Mouse (Mus musculus): Measurements from ENCODE around the gene Zbtb44. TPM values are rescaled to one million over a fixed set of nuclear protein-coding genes. Genes with fewer than 3 reads are reported as not detected.

The Zbtb44 gene
- polyA plus RNA-seq (2014; fragmentation: Nextera tagmentation; extraction: Ambion mirVana), result 5.0 and 5.3 TPM in 2 replicates

- WGBS, result under 1% methylated on average over 69 of the region's 79 CpGs
- Histone ChIP-seq H3K4me2 (ENCODE audit: low read length) (peak within 1 kb of the TSS; percentile 83), H3K27ac (replicated peaks; ENCODE audit: low read depth, low read length) (peak within 1 kb of the TSS; percentile 96), H3K4me3 (replicated peaks; ENCODE audit: low read depth, low read length) (peak within 1 kb of the TSS; percentile 95), H3K27me3 (ENCODE audit: control insufficient read depth, insufficient read depth, low read length) (no peaks in the 10 kb centered on the region), H3K9ac (replicated peaks; ENCODE audit: low read length) (peak within 1 kb of the TSS; percentile 92), H3K9me3 (ENCODE audit: control insufficient read depth, low read length) (no peaks in the 10 kb centered on the region), H3K4me1 (ENCODE audit: control insufficient read depth, insufficient read depth, low read length) (peaks cover 15% of the 10 kb centered on the region), H3K36me3 (ENCODE audit: control insufficient read depth, insufficient read depth, low read length) (no peaks in the 10 kb centered on the region)
- peak; percentile 49 for DNase-seq
- peak; percentile 90 for ATAC-seq (ENCODE audit: low FRiP score, low TSS enrichment)
These were observed at the start of gene Zbtb44 for GRCm38 (mm10) chr9:31030532-31031413. TSS of gene Zbtb44 (plus strand) at chr9:31030644.

GRCm38 (mm10) chr9:30985782-30986181 is 44.7 kb upstream of the Zbtb44 start:
- DNase-seq, result no peak
- no peak for ATAC-seq (ENCODE audit: low FRiP score, low TSS enrichment)

GRCm38 (mm10) chr9:30993106-30993505 is 37.3 kb upstream of the Zbtb44 start:
- no peak for DNase-seq
- Histone ChIP-seq H3K9ac (replicated peaks; ENCODE audit: low read length) (no peak overlapping the region), H3K9me3 (ENCODE audit: control insufficient read depth, low read length) (no peaks in the 10 kb centered on the region), H3K27me3 (ENCODE audit: control insufficient read depth, insufficient read depth, low read length) (no peaks in the 10 kb centered on the region), H3K4me2 (ENCODE audit: low read length) (no peak overlapping the region), H3K27ac (replicated peaks; ENCODE audit: low read depth, low read length) (no peak overlapping the region), H3K4me1 (ENCODE audit: control insufficient read depth, insufficient read depth, low read length) (no peaks in the 10 kb centered on the region), H3K36me3 (ENCODE audit: control insufficient read depth, insufficient read depth, low read length) (no peaks in the 10 kb centered on the region), H3K4me3 (replicated peaks; ENCODE audit: low read depth, low read length) (no peak overlapping the region)
- 82% methylated on average over 5 of the region's 5 CpGs for WGBS
- no peak for ATAC-seq (ENCODE audit: low FRiP score, low TSS enrichment)

More at GRCm38 (mm10) chr9:30985782-30986181, 44.7 kb upstream of the Zbtb44 start:
- Histone ChIP-seq H3K4me1 (ENCODE audit: control insufficient read depth, insufficient read depth, low read length) (no peaks in the 10 kb centered on the region), H3K9ac (replicated peaks; ENCODE audit: low read length) (no peak overlapping the region), H3K4me2 (ENCODE audit: low read length) (no peak overlapping the region), H3K36me3 (ENCODE audit: control insufficient read depth, insufficient read depth, low read length) (no peaks in the 10 kb centered on the region), H3K9me3 (ENCODE audit: control insufficient read depth, low read length) (no peaks in the 10 kb centered on the region), H3K4me3 (replicated peaks; ENCODE audit: low read depth, low read length) (no peak overlapping the region), H3K27ac (replicated peaks; ENCODE audit: low read depth, low read length) (no peak overlapping the region), H3K27me3 (ENCODE audit: control insufficient read depth, insufficient read depth, low read length) (no peaks in the 10 kb centered on the region)
- 70% methylated on average over 6 of the region's 6 CpGs for WGBS

- H3K9me3 ChIP-seq (ENCODE audit: control insufficient read depth, low read length), result no peaks in the 10 kb centered on the region
- H3K4me3 ChIP-seq (replicated peaks; ENCODE audit: low read depth, low read length), result no peak overlapping the region
- no peak overlapping the region for H3K9ac ChIP-seq (replicated peaks; ENCODE audit: low read length)
- DNase-seq (no peak), ATAC-seq (ENCODE audit: low FRiP score, low TSS enrichment) (no peak)
- 82% methylated on average over 12 of the region's 12 CpGs for WGBS
- no peak overlapping the region for H3K4me2 ChIP-seq (ENCODE audit: low read length)
- no peaks in the 10 kb centered on the region for H3K36me3 ChIP-seq (ENCODE audit: control insufficient read depth, insufficient read depth, low read length)
- no peak overlapping the region for H3K27ac ChIP-seq (replicated peaks; ENCODE audit: low read depth, low read length)
- no peaks in the 10 kb centered on the region for H3K27me3 ChIP-seq (ENCODE audit: control insufficient read depth, insufficient read depth, low read length)
- H3K4me1 ChIP-seq (ENCODE audit: control insufficient read depth, insufficient read depth, low read length), result no peaks in the 10 kb centered on the region
These were observed 33.6 kb upstream of the Zbtb44 start for GRCm38 (mm10) chr9:30996590-30997562.

GRCm38 (mm10) chr9:31000641-31001040 is 29.8 kb upstream of the Zbtb44 start:
- Histone ChIP-seq H3K27ac (replicated peaks; ENCODE audit: low read depth, low read length) (no peak overlapping the region), H3K9me3 (ENCODE audit: control insufficient read depth, low read length) (no peaks in the 10 kb centered on the region), H3K9ac (replicated peaks; ENCODE audit: low read length) (no peak overlapping the region), H3K4me1 (ENCODE audit: control insufficient read depth, insufficient read depth, low read length) (no peaks in the 10 kb centered on the region), H3K36me3 (ENCODE audit: control insufficient read depth, insufficient read depth, low read length) (no peaks in the 10 kb centered on the region), H3K4me2 (ENCODE audit: low read length) (no peak overlapping the region), H3K4me3 (replicated peaks; ENCODE audit: low read depth, low read length) (no peak overlapping the region), H3K27me3 (ENCODE audit: control insufficient read depth, insufficient read depth, low read length) (no peaks in the 10 kb centered on the region)
- ATAC-seq (ENCODE audit: low FRiP score, low TSS enrichment) (no peak), DNase-seq (no peak)
- 83% methylated on average over 10 of the region's 10 CpGs for WGBS

GRCm38 (mm10) chr9:31002528-31002927 is 27.9 kb upstream of the Zbtb44 start:
- DNase-seq, result no peak
- no peaks in the 10 kb centered on the region for H3K36me3 ChIP-seq (ENCODE audit: control insufficient read depth, insufficient read depth, low read length)
- 81% methylated on average over 4 of the region's 4 CpGs for WGBS
- no peak overlapping the region for H3K4me2 ChIP-seq (ENCODE audit: low read length)
- H3K27ac ChIP-seq (replicated peaks; ENCODE audit: low read depth, low read length), result no peak overlapping the region
- ATAC-seq (ENCODE audit: low FRiP score, low TSS enrichment), result no peak
- H3K9ac ChIP-seq (replicated peaks; ENCODE audit: low read length), result no peak overlapping the region
- H3K9me3 ChIP-seq (ENCODE audit: control insufficient read depth, low read length), result no peaks in the 10 kb centered on the region
- H3K4me1 ChIP-seq (ENCODE audit: control insufficient read depth, insufficient read depth, low read length), result no peaks in the 10 kb centered on the region
- H3K4me3 ChIP-seq (replicated peaks; ENCODE audit: low read depth, low read length), result no peak overlapping the region
- H3K27me3 ChIP-seq (ENCODE audit: control insufficient read depth, insufficient read depth, low read length), result no peaks in the 10 kb centered on the region

- DNase-seq (no peak), ATAC-seq (ENCODE audit: low FRiP score, low TSS enrichment) (no peak)
- Histone ChIP-seq H3K9me3 (ENCODE audit: control insufficient read depth, low read length) (no peaks in the 10 kb centered on the region), H3K27ac (replicated peaks; ENCODE audit: low read depth, low read length) (no peak overlapping the region), H3K4me2 (ENCODE audit: low read length) (no peak overlapping the region), H3K9ac (replicated peaks; ENCODE audit: low read length) (no peak overlapping the region), H3K4me1 (ENCODE audit: control insufficient read depth, insufficient read depth, low read length) (no peaks in the 10 kb centered on the region), H3K4me3 (replicated peaks; ENCODE audit: low read depth, low read length) (no peak overlapping the region), H3K27me3 (ENCODE audit: control insufficient read depth, insufficient read depth, low read length) (no peaks in the 10 kb centered on the region), H3K36me3 (ENCODE audit: control insufficient read depth, insufficient read depth, low read length) (no peaks in the 10 kb centered on the region)
- WGBS, result 88% methylated on average over 2 of the region's 2 CpGs
These were observed 21.1 kb upstream of the Zbtb44 start for GRCm38 (mm10) chr9:31009334-31009733.

GRCm38 (mm10) chr9:31010040-31010439 is 20.4 kb upstream of the Zbtb44 start:
- H3K4me1 ChIP-seq (ENCODE audit: control insufficient read depth, insufficient read depth, low read length), result no peaks in the 10 kb centered on the region
- WGBS, result 87% methylated on average over 3 of the region's 3 CpGs
- ATAC-seq (ENCODE audit: low FRiP score, low TSS enrichment) (no peak), DNase-seq (no peak)
- no peaks in the 10 kb centered on the region for H3K36me3 ChIP-seq (ENCODE audit: control insufficient read depth, insufficient read depth, low read length)
- H3K9me3 ChIP-seq (ENCODE audit: control insufficient read depth, low read length), result no peaks in the 10 kb centered on the region
- no peaks in the 10 kb centered on the region for H3K27me3 ChIP-seq (ENCODE audit: control insufficient read depth, insufficient read depth, low read length)
- H3K9ac ChIP-seq (replicated peaks; ENCODE audit: low read length), result no peak overlapping the region
- no peak overlapping the region for H3K4me3 ChIP-seq (replicated peaks; ENCODE audit: low read depth, low read length)
- H3K27ac ChIP-seq (replicated peaks; ENCODE audit: low read depth, low read length), result no peak overlapping the region
- no peak overlapping the region for H3K4me2 ChIP-seq (ENCODE audit: low read length)

All from midbrain, embryonic 14.5 days (tissue).